Comparison of ENCODE assay signal across 8 mouse cellular contexts in genomic region chr12:29280861-29281630, GRCm38 (mm10).
DNase-seq lines count a peak whose midpoint lies in the region; ATAC-seq and TF ChIP-seq lines count a peak whose summit lies in the region.

No protein-coding gene starts in this region.

- TF ChIP-seq CTCF in layer of hippocampus, adult 2 months (conservative IDR thresholded peaks at IDR 0.05): no peak
- TF ChIP-seq CTCF in forebrain, postnatal 0 days (IDR thresholded peaks at IDR 0.05; ENCODE audit: low read depth): no peak
- TF ChIP-seq CTCF in thymus, adult 2 months (IDR thresholded peaks at IDR 0.05; ENCODE audit: borderline replicate concordance, control insufficient read depth, extremely low read depth, insufficient read depth, low read length, poor library complexity): no peak

- no peak for TF ChIP-seq POLR2A in thymus, adult 2 months (IDR thresholded peaks at IDR 0.05; ENCODE audit: control insufficient read depth, extremely low read depth, insufficient read depth, low read length, poor library complexity)

- no peak for DNase-seq in layer of hippocampus, adult 2 months (ENCODE audit: low spot score in 2 of 2)
- no peak for DNase-seq in layer of hippocampus, postnatal 14 days (ENCODE audit: low spot score in 2 of 2)
- peak; percentile 37 for DNase-seq in forebrain, postnatal 0 days
- DNase-seq in midbrain, embryonic 10.5 days (ENCODE audit: low spot score): no peak
- peak; percentile 21 for DNase-seq in right cerebral cortex, postnatal 14 days
- no peak for DNase-seq in cerebellum, postnatal 4 days (ENCODE audit: low spot score in 2 of 2)
- no peak for DNase-seq in thymus, adult 2 months
- DNase-seq in thymus, postnatal 4 days: no peak

- H3K27ac ChIP-seq in layer of hippocampus, adult 2 months: peak overlapping the region; percentile 77
- H3K27ac ChIP-seq in forebrain, postnatal 0 days (ENCODE audit: low read depth, low read length): peak overlapping the region; percentile 93
- peak overlapping the region; percentile 77 for H3K27ac ChIP-seq in midbrain, embryonic 10.5 days (replicated peaks)
- no peak overlapping the region for H3K27ac ChIP-seq in thymus, adult 2 months (ENCODE audit: control insufficient read depth, insufficient read depth, low read length)

- no peak overlapping the region for H3K4me2 ChIP-seq in forebrain, postnatal 0 days (ENCODE audit: low read depth)

- H3K9me3 ChIP-seq in forebrain, postnatal 0 days (ENCODE audit: low read length): no peaks in the 10 kb centered on the region
- H3K9me3 ChIP-seq in midbrain, embryonic 10.5 days (replicated peaks): no peaks in the 10 kb centered on the region

- H3K9ac ChIP-seq in forebrain, postnatal 0 days: peak overlapping the region; percentile 45

- WGBS in forebrain, postnatal 0 days: 51% methylated on average over 17 of the region's 17 CpGs
- WGBS in midbrain, embryonic 10.5 days: 62% methylated on average over 17 of the region's 17 CpGs
- 64% methylated on average over 17 of the region's 17 CpGs for WGBS in thymus, adult 2 months

- peaks cover 20% of the 10 kb centered on the region for H3K4me1 ChIP-seq in forebrain, postnatal 0 days (ENCODE audit: insufficient read depth)
- peaks cover 23% of the 10 kb centered on the region for H3K4me1 ChIP-seq in midbrain, embryonic 10.5 days
- no peaks in the 10 kb centered on the region for H3K4me1 ChIP-seq in thymus, adult 2 months (replicated peaks; ENCODE audit: control insufficient read depth, insufficient read depth, low read length)

- no peaks in the 10 kb centered on the region for H3K36me3 ChIP-seq in forebrain, postnatal 0 days (ENCODE audit: insufficient read depth)
- H3K36me3 ChIP-seq in midbrain, embryonic 10.5 days: no peaks in the 10 kb centered on the region
- H3K36me3 ChIP-seq in thymus, adult 2 months (ENCODE audit: control insufficient read depth, insufficient read depth, low read length): no peaks in the 10 kb centered on the region

- ATAC-seq in forebrain, postnatal 0 days: peak; percentile 47

- H3K4me3 ChIP-seq in layer of hippocampus, adult 2 months: no peak overlapping the region
- H3K4me3 ChIP-seq in forebrain, postnatal 0 days (ENCODE audit: low read depth, low read length): no peak overlapping the region
- no peak overlapping the region for H3K4me3 ChIP-seq in midbrain, embryonic 10.5 days
- H3K4me3 ChIP-seq in thymus, adult 2 months (ENCODE audit: control insufficient read depth, insufficient read depth, low read length): no peak overlapping the region

- H3K27me3 ChIP-seq in forebrain, postnatal 0 days (ENCODE audit: insufficient read depth, low read length): no peaks in the 10 kb centered on the region
- peaks cover 21% of the 10 kb centered on the region for H3K27me3 ChIP-seq in midbrain, embryonic 10.5 days (ENCODE audit: low read depth, poor library complexity, severe bottlenecking)
- H3K27me3 ChIP-seq in thymus, adult 2 months (ENCODE audit: control insufficient read depth, insufficient read depth, low read length): no peaks in the 10 kb centered on the region

Comparison
In these comparisons a context has a peak if more than half of its experiments do, and no peak if none do; other contexts are left out.
1. DNase-seq: peak in forebrain, postnatal 0 days (single experiment) and right cerebral cortex, postnatal 14 days (single experiment); none in layer of hippocampus, adult 2 months (0 of 2), layer of hippocampus, postnatal 14 days (0 of 2), midbrain, embryonic 10.5 days (single experiment), cerebellum, postnatal 4 days (0 of 2), thymus, adult 2 months (single experiment) and thymus, postnatal 4 days (single experiment).